In genomic region chr2:30708001-30708683, GRCm38 (mm10) we compare ENCODE assay signal across 8 mouse cellular contexts.
A peak's percentile ranks its signal among the peaks of the same experiment; 100 is the strongest.
DNase-seq lines count a peak whose midpoint lies in the region; ATAC-seq and TF ChIP-seq lines count a peak whose summit lies in the region.

No protein-coding gene starts in this region.

- no peaks in the 10 kb centered on the region for H3K27me3 ChIP-seq in spleen, adult 2 months (ENCODE audit: control insufficient read depth, insufficient read depth, low read length)
- no peaks in the 10 kb centered on the region for H3K27me3 ChIP-seq in embryonic facial prominence, embryonic 10.5 days (replicated peaks; ENCODE audit: low read depth, poor library complexity, severe bottlenecking)
- H3K27me3 ChIP-seq in liver, embryonic 13.5 days: peaks cover 70% of the 10 kb centered on the region
- H3K27me3 ChIP-seq in neural tube, embryonic 14.5 days (ENCODE audit: control insufficient read depth, insufficient read depth, low read length): no peaks in the 10 kb centered on the region

- ATAC-seq in liver, embryonic 13.5 days (ENCODE audit: low read depth): no peak
- peak; percentile 59; the same call in 1 of the 2 replicates for ATAC-seq in neural tube, embryonic 14.5 days (ENCODE audit: low read depth)

- 3% methylated on average over 44 of the region's 48 CpGs for WGBS in spleen, adult 2 months
- under 1% methylated on average over 47 of the region's 48 CpGs for WGBS in embryonic facial prominence, embryonic 10.5 days
- 1% methylated on average over 41 of the region's 48 CpGs for WGBS in liver, embryonic 13.5 days (ENCODE audit: insufficient replicate concordance)
- WGBS in neural tube, embryonic 14.5 days: under 1% methylated on average over 46 of the region's 48 CpGs

- H3K9me3 ChIP-seq in embryonic facial prominence, embryonic 10.5 days: peaks cover 7% of the 10 kb centered on the region; the same call in 1 of the 2 replicates
- H3K9me3 ChIP-seq in liver, embryonic 13.5 days (replicated peaks): no peaks in the 10 kb centered on the region
- no peaks in the 10 kb centered on the region for H3K9me3 ChIP-seq in neural tube, embryonic 14.5 days (ENCODE audit: control insufficient read depth, low read length)

- no peak for TF ChIP-seq CTCF in spleen, adult 2 months (IDR thresholded peaks at IDR 0.05; ENCODE audit: extremely low read depth, insufficient read depth, insufficient read length, insufficient replicate concordance)

- peaks cover 19% of the 10 kb centered on the region for H3K4me1 ChIP-seq in spleen, adult 2 months (ENCODE audit: control insufficient read depth, insufficient read depth, insufficient read length)
- H3K4me1 ChIP-seq in embryonic facial prominence, embryonic 10.5 days: peaks cover 72% of the 10 kb centered on the region
- peaks cover 36% of the 10 kb centered on the region for H3K4me1 ChIP-seq in liver, embryonic 13.5 days (replicated peaks)
- H3K4me1 ChIP-seq in neural tube, embryonic 14.5 days (ENCODE audit: control insufficient read depth, insufficient read depth, low read length): peaks cover 34% of the 10 kb centered on the region

- H3K9ac ChIP-seq in liver, embryonic 13.5 days: peak overlapping the region; percentile 58
- peak overlapping the region; percentile 67 for H3K9ac ChIP-seq in neural tube, embryonic 14.5 days (replicated peaks; ENCODE audit: low read depth, low read length)

- TF ChIP-seq POLR2A in spleen, adult 2 months (IDR thresholded peaks at IDR 0.05; ENCODE audit: low read depth, low read length): no peak

- peak overlapping the region; percentile 70 for H3K4me2 ChIP-seq in liver, embryonic 13.5 days
- H3K4me2 ChIP-seq in neural tube, embryonic 14.5 days (ENCODE audit: low read depth, low read length): peak overlapping the region; percentile 62

- H3K36me3 ChIP-seq in spleen, adult 2 months (ENCODE audit: control insufficient read depth, insufficient read depth, low read length): no peaks in the 10 kb centered on the region
- H3K36me3 ChIP-seq in embryonic facial prominence, embryonic 10.5 days (replicated peaks): 0 out of 2 replicates have a peak, but pooled peaks cover 4% of the 10 kb centered on the region
- H3K36me3 ChIP-seq in liver, embryonic 13.5 days: no peaks in the 10 kb centered on the region
- H3K36me3 ChIP-seq in neural tube, embryonic 14.5 days (ENCODE audit: control insufficient read depth, insufficient read depth, low read length): no peaks in the 10 kb centered on the region

- peak in 1 of 2 experiments; percentile 27 for DNase-seq in spleen, adult 2 months (ENCODE audit: low read depth in 1 of 2, low spot score in 2 of 2)
- DNase-seq in spleen, postnatal 4 days (ENCODE audit: low spot score in 2 of 2): no peak
- peak; percentile 87 for DNase-seq in embryonic facial prominence, embryonic 10.5 days (ENCODE audit: low spot score)
- DNase-seq in heart, adult 8-10 months (ENCODE audit: low spot score): peak; percentile 71
- DNase-seq in kidney, adult 18-20 months: peak; percentile 90
- DNase-seq in liver, embryonic 13.5 days: no peak
- peak; percentile 75 to 90 for DNase-seq in urinary bladder, adult 18-20 months (ENCODE audit: low spot score in 2 of 2)

- H3K4me3 ChIP-seq in spleen, adult 2 months (ENCODE audit: extremely low read depth, insufficient read depth, insufficient read length): peak overlapping the region; percentile 46; the same call in 1 of the 2 replicates
- H3K4me3 ChIP-seq in embryonic facial prominence, embryonic 10.5 days: peak overlapping the region; percentile 59
- H3K4me3 ChIP-seq in liver, embryonic 13.5 days (replicated peaks): peak overlapping the region; percentile 42
- H3K4me3 ChIP-seq in neural tube, embryonic 14.5 days (ENCODE audit: low read depth, low read length): peak overlapping the region; percentile 27

- peak overlapping the region; percentile 54 for H3K27ac ChIP-seq in spleen, adult 2 months (ENCODE audit: insufficient read depth, low read length)
- peak overlapping the region; percentile 100 for H3K27ac ChIP-seq in embryonic facial prominence, embryonic 10.5 days (replicated peaks)
- peak overlapping the region; percentile 73 for H3K27ac ChIP-seq in liver, embryonic 13.5 days
- H3K27ac ChIP-seq in neural tube, embryonic 14.5 days (ENCODE audit: low read depth, low read length): peak overlapping the region; percentile 96

Comparison
In these comparisons a context has a peak if more than half of its experiments do, and no peak if none do; other contexts are left out.
1. DNase-seq: peak in embryonic facial prominence, embryonic 10.5 days (single experiment), heart, adult 8-10 months (single experiment), kidney, adult 18-20 months (single experiment) and urinary bladder, adult 18-20 months (2 of 2); none in spleen, postnatal 4 days (0 of 2) and liver, embryonic 13.5 days (single experiment).
2. Peak in every context shown above with its lines, with median percentiles within 50 percentile points of each other: H3K27ac ChIP-seq and H3K4me3 ChIP-seq.